Mouse (Mus musculus) intestine, embryonic 15.5 days (tissue): Measurements from ENCODE around the gene Gpr139. TPM values are rescaled to one million over a fixed set of nuclear protein-coding genes. Genes with fewer than 3 reads are reported as not detected.

Source experiments
- ATAC-seq: fragments of 200-750 bp; cut with Nextera tagmentation; 2 replicates; pipeline ENCODE4 v1.8.0; 2017; ENCODE audit warnings: moderate TSS enrichment, moderate library complexity
- H3K27ac ChIP-seq: fragments of 300-500 bp; sonication (generic); 2 replicates; pipeline ENCODE4 v1.5.1; 2015; ENCODE audit warnings: mild to moderate bottlenecking, inconsistent platforms
- H3K27me3 ChIP-seq: fragments of 300-500 bp; sonication (generic); replicated peaks from 2 replicates; pipeline ENCODE4 v1.6.1; 2015; ENCODE audit warnings: inconsistent platforms
- H3K36me3 ChIP-seq: fragments of 300-500 bp; sonication (generic); 2 replicates; pipeline ENCODE4 v1.6.1; 2015; ENCODE audit warnings: inconsistent platforms
- H3K4me1 ChIP-seq: fragments of 300-500 bp; sonication (generic); replicated peaks from 2 replicates; pipeline ENCODE4 v1.6.1; 2015; ENCODE audit warnings: inconsistent platforms
- H3K4me2 ChIP-seq: fragments of 300-500 bp; sonication (generic); replicated peaks from 2 replicates; pipeline ENCODE4 v1.6.1; 2015; ENCODE audit warnings: mild to moderate bottlenecking, inconsistent platforms
- H3K4me3 ChIP-seq: fragments of 300-500 bp; sonication (generic); replicated peaks from 2 replicates; pipeline ENCODE4 v1.5.1; 2015; ENCODE audit warnings: inconsistent platforms
- H3K9ac ChIP-seq: fragments of 300-500 bp; sonication (generic); 2 replicates; pipeline ENCODE4 v1.6.1; 2015; ENCODE audit warnings: inconsistent platforms
- H3K9me3 ChIP-seq: fragments of 300-500 bp; sonication (generic); 2 replicates; pipeline ENCODE4 v1.6.1; 2016; ENCODE audit warnings: inconsistent platforms
- WGBS: fragments of 180-500 bp; shearing (Covaris S2); methylation state at CpG from one replicate; pipeline ENCODE4 v1.1.7; 2015; 5-methylcytosine and 5-hydroxymethylcytosine counted together
- polyA plus RNA-seq: library from polyadenylated mRNA; unstranded; fragments of >200 nt; fragmentation: Nextera tagmentation; extraction: Ambion mirVana; gene quantifications from 2 replicates; pipeline ENCODE4 v1.2.1, GENCODE M21; 2015

Gene Gpr139
- 0.05 TPM in 1 of 2 replicates, not detected in the other for polyA plus RNA-seq

GRCm38 (mm10) chr7:119184341-119185143 lies at the start of gene Gpr139:
Gpr139 (minus strand) TSS chr7:119184603.
- Histone ChIP-seq H3K4me2 (peak within 1 kb of the TSS; percentile 74), H3K4me1 (peaks cover 8% of the 10 kb centered on the region; the same call in 1 of the 2 replicates), H3K9me3 (no peaks in the 10 kb centered on the region), H3K4me3 (peak within 1 kb of the TSS; percentile 40), H3K36me3 (no peaks in the 10 kb centered on the region), H3K27me3 (peaks cover 36% of the 10 kb centered on the region), H3K9ac (no peak within 1 kb of the TSS), H3K27ac (no peak within 1 kb of the TSS)
- 1% methylated on average over 47 of the region's 47 CpGs for whole genome bisulfite sequencing
- peak; percentile 78 for ATAC-seq

- Histone ChIP-seq H3K27ac (no peak overlapping the region), H3K27me3 (no peaks in the 10 kb centered on the region), H3K9me3 (no peaks in the 10 kb centered on the region), H3K4me1 (no peaks in the 10 kb centered on the region), H3K36me3 (no peaks in the 10 kb centered on the region), H3K4me3 (no peak overlapping the region), H3K9ac (no peak overlapping the region), H3K4me2 (no peak overlapping the region)
- ATAC-seq: no peak
- 61% methylated on average over 3 of the region's 3 CpGs for WGBS
Observed at GRCm38 (mm10) chr7:119230971-119231370, 46.6 kb upstream of the Gpr139 start.

GRCm38 (mm10) chr7:119222706-119223105 lies 38.3 kb upstream of the Gpr139 start:
- 82% methylated on average over 4 of the region's 4 CpGs for WGBS
- no peak for ATAC-seq
- H3K4me2 ChIP-seq: no peak overlapping the region
- no peak overlapping the region for H3K9ac ChIP-seq
- H3K4me1 ChIP-seq: no peaks in the 10 kb centered on the region
- H3K9me3 ChIP-seq: no peaks in the 10 kb centered on the region
- no peak overlapping the region for H3K27ac ChIP-seq
- H3K4me3 ChIP-seq: no peak overlapping the region
- H3K27me3 ChIP-seq: no peaks in the 10 kb centered on the region
- H3K36me3 ChIP-seq: no peaks in the 10 kb centered on the region

- ATAC-seq: no peak
- Histone ChIP-seq H3K4me2 (no peak overlapping the region), H3K4me3 (no peak overlapping the region), H3K27me3 (no peaks in the 10 kb centered on the region), H3K4me1 (no peaks in the 10 kb centered on the region), H3K36me3 (no peaks in the 10 kb centered on the region), H3K27ac (no peak overlapping the region), H3K9me3 (no peaks in the 10 kb centered on the region), H3K9ac (no peak overlapping the region)
- WGBS: 84% methylated on average over 2 of the region's 2 CpGs
Observed at GRCm38 (mm10) chr7:119219121-119219520, 34.7 kb upstream of the Gpr139 start.

- Histone ChIP-seq H3K9ac (no peak overlapping the region), H3K27ac (no peak overlapping the region), H3K4me3 (no peak overlapping the region), H3K27me3 (no peaks in the 10 kb centered on the region), H3K4me2 (no peak overlapping the region), H3K36me3 (no peaks in the 10 kb centered on the region), H3K4me1 (no peaks in the 10 kb centered on the region), H3K9me3 (no peaks in the 10 kb centered on the region)
- ATAC-seq: no peak
- 68% methylated on average over 3 of the region's 3 CpGs for WGBS
Observed at GRCm38 (mm10) chr7:119207251-119207650, 22.8 kb upstream of the Gpr139 start.

GRCm38 (mm10) chr7:119186374-119186773 lies 2.0 kb upstream of the Gpr139 start:
- no peak for ATAC-seq
- H3K4me2 ChIP-seq: no peak overlapping the region
- WGBS: 16% methylated on average over 11 of the region's 11 CpGs
- H3K9ac ChIP-seq: no peak overlapping the region
- H3K4me3 ChIP-seq: no peak overlapping the region
- H3K9me3 ChIP-seq: no peaks in the 10 kb centered on the region
- peaks cover 36% of the 10 kb centered on the region for H3K27me3 ChIP-seq
- H3K27ac ChIP-seq: no peak overlapping the region
- H3K4me1 ChIP-seq: peaks cover 8% of the 10 kb centered on the region; the same call in 1 of the 2 replicates
- H3K36me3 ChIP-seq: no peaks in the 10 kb centered on the region

GRCm38 (mm10) chr7:119185181-119185940 lies 958 bp upstream of the Gpr139 start:
- H3K27me3 ChIP-seq: peaks cover 36% of the 10 kb centered on the region
- H3K9ac ChIP-seq: no peak overlapping the region
- H3K4me1 ChIP-seq: peaks cover 8% of the 10 kb centered on the region; the same call in 1 of the 2 replicates
- no peaks in the 10 kb centered on the region for H3K9me3 ChIP-seq
- H3K27ac ChIP-seq: no peak overlapping the region
- ATAC-seq: no peak
- WGBS: 4% methylated on average over 23 of the region's 23 CpGs
- peak overlapping the region; percentile 74 for H3K4me2 ChIP-seq
- no peaks in the 10 kb centered on the region for H3K36me3 ChIP-seq
- 0 out of 2 replicates have a peak overlapping the region, but pooled peaks have one; percentile 40 for H3K4me3 ChIP-seq

- H3K4me2 ChIP-seq: no peak overlapping the region
- H3K27ac ChIP-seq: no peak overlapping the region
- H3K4me3 ChIP-seq: no peak overlapping the region
- H3K4me1 ChIP-seq: peaks cover 8% of the 10 kb centered on the region; the same call in 1 of the 2 replicates
- no peak overlapping the region for H3K9ac ChIP-seq
- H3K27me3 ChIP-seq: peaks cover 36% of the 10 kb centered on the region
- 63% methylated on average over 4 of the region's 4 CpGs for WGBS
- no peaks in the 10 kb centered on the region for H3K9me3 ChIP-seq
- ATAC-seq: no peak
- no peaks in the 10 kb centered on the region for H3K36me3 ChIP-seq
Observed at GRCm38 (mm10) chr7:119181053-119181452, 3.4 kb downstream of the Gpr139 start.

GRCm38 (mm10) chr7:119160015-119160414 lies 24.4 kb downstream of the Gpr139 start:
- Histone ChIP-seq H3K4me3 (no peak overlapping the region), H3K4me2 (no peak overlapping the region), H3K36me3 (no peaks in the 10 kb centered on the region), H3K9me3 (no peaks in the 10 kb centered on the region), H3K27me3 (no peaks in the 10 kb centered on the region), H3K27ac (no peak overlapping the region), H3K9ac (no peak overlapping the region), H3K4me1 (no peaks in the 10 kb centered on the region)
- 85% methylated on average over 3 of the region's 3 CpGs for WGBS
- ATAC-seq: no peak

GRCm38 (mm10) chr7:119111771-119112170 lies 72.6 kb downstream of the Gpr139 start:
- Histone ChIP-seq H3K9me3 (no peaks in the 10 kb centered on the region), H3K9ac (no peak overlapping the region), H3K27ac (no peak overlapping the region), H3K4me1 (no peaks in the 10 kb centered on the region), H3K4me2 (no peak overlapping the region), H3K4me3 (no peak overlapping the region), H3K36me3 (no peaks in the 10 kb centered on the region), H3K27me3 (no peaks in the 10 kb centered on the region)
- no peak for ATAC-seq
- 65% methylated on average over 8 of the region's 8 CpGs for WGBS

- Histone ChIP-seq H3K4me2 (no peak overlapping the region), H3K27me3 (no peaks in the 10 kb centered on the region), H3K27ac (no peak overlapping the region), H3K9me3 (no peaks in the 10 kb centered on the region), H3K4me3 (no peak overlapping the region), H3K9ac (no peak overlapping the region), H3K4me1 (no peaks in the 10 kb centered on the region), H3K36me3 (no peaks in the 10 kb centered on the region)
- WGBS: 80% methylated on average over 4 of the region's 4 CpGs
- ATAC-seq: no peak
Observed at GRCm38 (mm10) chr7:119105878-119106277, 78.5 kb downstream of the Gpr139 start.

- Histone ChIP-seq H3K4me3 (no peak overlapping the region), H3K27ac (no peak overlapping the region), H3K9me3 (no peaks in the 10 kb centered on the region), H3K4me2 (no peak overlapping the region), H3K27me3 (no peaks in the 10 kb centered on the region), H3K4me1 (no peaks in the 10 kb centered on the region), H3K36me3 (no peaks in the 10 kb centered on the region), H3K9ac (no peak overlapping the region)
- no peak for ATAC-seq
- WGBS: 57% methylated on average over 3 of the region's 3 CpGs
Observed at GRCm38 (mm10) chr7:119096583-119096982, 87.8 kb downstream of the Gpr139 start.
